Mouse (Mus musculus): ENCODE results near the gene Krt7. TPM values are rescaled to one million over a fixed set of nuclear protein-coding genes. Genes with fewer than 3 reads are reported as not detected.

Gene Krt7
- polyA plus RNA-seq, 1 experiment from 2014 or later: 108 TPM

DNA sequence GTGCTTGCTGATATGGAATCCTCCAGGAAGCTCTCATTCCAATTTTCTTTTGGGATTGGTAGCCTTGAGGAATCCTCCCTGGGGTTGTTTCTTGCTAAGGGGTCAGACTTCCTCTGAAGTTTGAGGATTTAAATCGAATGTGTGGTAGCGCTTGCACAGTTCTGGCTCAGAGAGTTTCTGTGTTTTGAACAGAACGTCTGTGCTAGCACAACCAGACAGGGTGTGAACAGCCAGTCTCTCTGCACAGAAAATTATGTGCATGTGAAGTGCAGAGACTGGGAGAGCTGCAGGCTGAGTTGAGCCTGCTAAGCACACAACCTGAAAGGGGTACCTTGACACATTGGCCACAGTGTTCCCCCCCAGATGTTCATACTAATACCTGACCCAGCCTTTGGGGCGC is 30.0 kb downstream of the Krt7 start:
- Histone ChIP-seq H3K4me3 (ENCODE audit: low read depth, low read length) (no peak overlapping the region), H3K36me3 (ENCODE audit: insufficient read depth) (no peaks in the 10 kb centered on the region), H3K4me2 (no peak overlapping the region), H3K9ac (no peak overlapping the region), H3K27me3 (ENCODE audit: insufficient read depth, low read length) (peaks cover 28% of the 10 kb centered on the region), H3K27ac (ENCODE audit: low read depth) (no peak overlapping the region), H3K4me1 (ENCODE audit: insufficient read depth) (no peaks in the 10 kb centered on the region), H3K9me3 (ENCODE audit: low read depth, low read length) (no peaks in the 10 kb centered on the region)
- 64% methylated on average over 4 of the region's 4 CpGs for WGBS
- no peak for TF ChIP-seq CTCF (IDR thresholded peaks at IDR 0.05; ENCODE audit: low read depth)
- DNase-seq: no peak
- no peak for ATAC-seq (ENCODE audit: insufficient read depth)

DNA sequence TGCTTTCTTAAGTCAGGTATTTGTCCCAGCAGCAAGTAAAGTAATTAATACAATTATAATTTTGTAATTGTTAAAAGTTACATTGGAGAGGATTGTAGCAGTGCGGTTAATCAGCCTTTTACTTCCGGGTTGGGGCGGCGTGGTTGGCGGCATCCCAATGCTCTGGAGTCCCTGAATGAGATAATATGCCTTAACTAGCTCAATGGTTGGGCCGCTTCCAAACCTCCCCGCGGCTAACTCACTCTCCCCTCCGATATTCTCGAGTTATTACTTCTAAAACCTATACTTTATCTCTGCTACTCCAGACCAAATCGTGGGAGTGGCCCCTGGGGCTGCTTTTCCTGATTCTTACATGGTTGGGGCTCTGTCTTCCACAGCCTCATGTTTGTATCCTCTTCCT is 35.7 kb downstream of the Krt7 start:
- no peaks in the 10 kb centered on the region for H3K9me3 ChIP-seq (ENCODE audit: low read depth, low read length)
- H3K36me3 ChIP-seq (ENCODE audit: insufficient read depth): no peaks in the 10 kb centered on the region
- no peak for DNase-seq
- no peak overlapping the region for H3K4me2 ChIP-seq
- H3K9ac ChIP-seq: no peak overlapping the region
- 68% methylated on average over 11 of the region's 11 CpGs for WGBS
- TF ChIP-seq CTCF (IDR thresholded peaks at IDR 0.05; ENCODE audit: low read depth): no peak
- no peak for ATAC-seq (ENCODE audit: insufficient read depth)
- H3K4me1 ChIP-seq (ENCODE audit: insufficient read depth): no peaks in the 10 kb centered on the region
- H3K4me3 ChIP-seq (ENCODE audit: low read depth, low read length): no peak overlapping the region
- H3K27ac ChIP-seq (ENCODE audit: low read depth): no peak overlapping the region
- no peaks in the 10 kb centered on the region for H3K27me3 ChIP-seq (ENCODE audit: insufficient read depth, low read length)

DNA sequence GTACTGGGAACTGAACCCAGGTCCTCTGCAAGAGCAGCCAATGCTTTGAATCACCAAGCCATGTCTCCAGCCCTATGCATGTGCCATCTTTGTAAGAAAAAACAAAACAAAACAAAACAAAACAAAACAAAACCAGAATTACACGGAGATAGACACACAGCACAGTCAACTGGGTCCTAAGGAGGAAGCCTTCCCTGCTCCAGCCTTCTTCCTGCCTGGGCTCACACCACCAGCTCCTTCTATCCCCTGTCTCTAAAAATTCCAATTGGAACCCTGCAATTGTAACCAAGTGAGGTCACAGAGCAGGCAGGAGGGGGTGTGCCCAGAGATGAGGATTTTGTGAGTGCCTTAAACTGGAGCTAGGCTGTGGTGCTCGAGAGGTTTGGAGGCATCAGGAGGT is 36.6 kb downstream of the Krt7 start, which contains the start of gene Krt88:
Gene Krt88, plus strand, starts transcription at position 301 of the 400 bp plus-strand sequence.
- no peaks in the 10 kb centered on the region for H3K27me3 ChIP-seq (ENCODE audit: insufficient read depth, low read length)
- no peak within 1 kb of the TSS for H3K4me2 ChIP-seq
- H3K27ac ChIP-seq (ENCODE audit: low read depth): no peak within 1 kb of the TSS
- no peaks in the 10 kb centered on the region for H3K4me1 ChIP-seq (ENCODE audit: insufficient read depth)
- ATAC-seq (ENCODE audit: insufficient read depth) (no peak), DNase-seq (no peak)
- no peaks in the 10 kb centered on the region for H3K9me3 ChIP-seq (ENCODE audit: low read depth, low read length)
- no peak within 1 kb of the TSS for H3K4me3 ChIP-seq (ENCODE audit: low read depth, low read length)
- no peaks in the 10 kb centered on the region for H3K36me3 ChIP-seq (ENCODE audit: insufficient read depth)
- no peak within 1 kb of the TSS for H3K9ac ChIP-seq
- TF ChIP-seq CTCF (IDR thresholded peaks at IDR 0.05; ENCODE audit: low read depth): no peak
- 68% methylated on average over 2 of the region's 2 CpGs for WGBS

DNA sequence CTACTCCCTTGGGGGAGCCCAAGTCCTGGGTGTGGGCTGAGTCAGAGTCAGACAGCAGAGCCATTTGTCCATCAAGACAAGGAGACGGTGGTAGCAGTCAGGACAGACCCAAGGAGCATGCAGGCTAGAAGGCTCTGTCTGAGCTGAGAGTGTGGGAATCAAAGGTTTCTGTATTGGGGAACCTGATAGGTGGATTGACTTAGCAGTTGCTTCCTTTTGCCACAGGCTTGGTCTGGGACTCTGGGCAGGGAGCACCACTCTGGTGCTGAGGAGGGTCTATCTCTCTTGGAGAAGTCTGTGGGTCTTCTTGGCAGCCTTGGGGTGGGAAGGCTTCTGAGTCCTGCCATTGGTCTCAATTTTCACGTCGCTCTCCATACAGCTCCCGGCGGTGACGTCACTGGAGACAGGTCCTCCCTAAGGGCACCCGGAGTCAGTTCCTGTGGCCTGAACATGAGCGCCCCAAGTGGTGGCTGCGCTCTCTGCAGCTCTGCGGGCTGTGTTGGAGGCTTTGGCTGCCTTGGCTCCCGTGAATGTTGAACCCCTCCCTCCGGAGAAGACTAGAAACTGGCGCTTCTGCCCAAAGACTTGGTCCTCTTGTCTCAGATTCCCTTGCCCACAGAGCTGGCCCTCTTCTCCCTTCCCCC is 42.4 kb downstream of the Krt7 start:
- Histone ChIP-seq H3K27me3 (ENCODE audit: insufficient read depth, low read length) (no peaks in the 10 kb centered on the region), H3K4me1 (ENCODE audit: insufficient read depth) (no peaks in the 10 kb centered on the region), H3K4me2 (no peak overlapping the region), H3K4me3 (ENCODE audit: low read depth, low read length) (no peak overlapping the region), H3K36me3 (ENCODE audit: insufficient read depth) (no peaks in the 10 kb centered on the region), H3K9me3 (ENCODE audit: low read depth, low read length) (peaks cover 6% of the 10 kb centered on the region; the same call in 1 of the 2 replicates), H3K9ac (no peak overlapping the region), H3K27ac (ENCODE audit: low read depth) (no peak overlapping the region)
- WGBS: 5% methylated on average over 13 of the region's 13 CpGs
- DNase-seq (peak; percentile 83), ATAC-seq (ENCODE audit: insufficient read depth) (no peak; the same call in 1 of the 2 replicates)
- TF ChIP-seq CTCF (IDR thresholded peaks at IDR 0.05; ENCODE audit: low read depth): peak; percentile 84

DNA sequence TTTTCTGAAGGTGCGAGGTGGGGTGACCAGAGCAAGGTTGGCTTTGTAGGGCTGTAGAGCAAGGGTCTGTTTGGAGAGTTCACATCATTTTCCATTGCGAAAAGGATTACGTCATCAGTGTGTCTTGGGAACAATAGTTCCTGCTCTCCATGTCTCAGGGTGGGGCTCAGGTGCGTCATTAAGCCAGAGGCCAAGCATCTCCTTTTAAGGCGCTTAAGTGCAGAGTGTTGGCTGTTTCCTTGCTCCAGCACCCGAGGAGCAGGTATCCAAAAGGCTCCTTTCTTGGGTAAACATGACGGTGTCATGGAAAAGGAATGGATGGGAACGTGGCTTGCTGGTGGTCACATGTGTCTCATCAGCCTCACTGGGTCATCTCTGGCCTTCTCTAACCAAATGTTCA is 43.9 kb downstream of the Krt7 start:
- no peak for ATAC-seq (ENCODE audit: insufficient read depth)
- no peak overlapping the region for H3K27ac ChIP-seq (ENCODE audit: low read depth)
- WGBS: 69% methylated on average over 8 of the region's 8 CpGs

DNA sequence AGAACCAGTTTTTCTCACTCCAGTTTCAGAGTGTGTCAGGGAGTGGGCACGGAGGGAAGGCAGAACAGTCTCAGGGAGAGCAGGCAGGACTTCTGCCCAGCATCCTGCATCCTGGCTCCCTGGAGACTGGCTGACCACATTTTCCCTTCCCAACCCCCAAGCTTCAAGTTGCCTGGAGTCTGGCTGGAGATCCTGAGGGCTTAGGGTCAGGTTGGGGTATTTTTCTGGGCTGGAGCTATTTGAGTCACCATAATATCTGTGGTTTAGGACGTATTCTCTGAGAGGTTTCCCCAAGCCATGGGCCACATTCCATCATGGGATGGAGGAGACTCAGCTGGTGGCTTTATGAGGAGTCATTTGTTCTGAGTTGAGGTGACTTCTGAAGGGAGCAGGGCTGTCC is 44.4 kb downstream of the Krt7 start:
- H3K4me1 ChIP-seq (ENCODE audit: insufficient read depth): no peaks in the 10 kb centered on the region
- H3K36me3 ChIP-seq (ENCODE audit: insufficient read depth): no peaks in the 10 kb centered on the region
- H3K4me3 ChIP-seq (ENCODE audit: low read depth, low read length): no peak overlapping the region
- WGBS: 53% methylated on average over 2 of the region's 2 CpGs
- no peak overlapping the region for H3K27ac ChIP-seq (ENCODE audit: low read depth)
- TF ChIP-seq CTCF (IDR thresholded peaks at IDR 0.05; ENCODE audit: low read depth): no peak
- no peak for ATAC-seq (ENCODE audit: insufficient read depth)
- no peak overlapping the region for H3K9ac ChIP-seq
- no peaks in the 10 kb centered on the region for H3K27me3 ChIP-seq (ENCODE audit: insufficient read depth, low read length)
- DNase-seq: no peak
- peaks cover 6% of the 10 kb centered on the region; the same call in 1 of the 2 replicates for H3K9me3 ChIP-seq (ENCODE audit: low read depth, low read length)
- H3K4me2 ChIP-seq: no peak overlapping the region

More for the DNA sequence above, 43.9 kb downstream of the Krt7 start:
- Histone ChIP-seq H3K9me3 (ENCODE audit: low read depth, low read length) (peaks cover 6% of the 10 kb centered on the region; the same call in 1 of the 2 replicates), H3K4me1 (ENCODE audit: insufficient read depth) (no peaks in the 10 kb centered on the region), H3K4me3 (ENCODE audit: low read depth, low read length) (no peak overlapping the region), H3K9ac (no peak overlapping the region), H3K27me3 (ENCODE audit: insufficient read depth, low read length) (no peaks in the 10 kb centered on the region), H3K36me3 (ENCODE audit: insufficient read depth) (no peaks in the 10 kb centered on the region), H3K4me2 (no peak overlapping the region)
- no peak for TF ChIP-seq CTCF (IDR thresholded peaks at IDR 0.05; ENCODE audit: low read depth)
- DNase-seq: no peak

DNA sequence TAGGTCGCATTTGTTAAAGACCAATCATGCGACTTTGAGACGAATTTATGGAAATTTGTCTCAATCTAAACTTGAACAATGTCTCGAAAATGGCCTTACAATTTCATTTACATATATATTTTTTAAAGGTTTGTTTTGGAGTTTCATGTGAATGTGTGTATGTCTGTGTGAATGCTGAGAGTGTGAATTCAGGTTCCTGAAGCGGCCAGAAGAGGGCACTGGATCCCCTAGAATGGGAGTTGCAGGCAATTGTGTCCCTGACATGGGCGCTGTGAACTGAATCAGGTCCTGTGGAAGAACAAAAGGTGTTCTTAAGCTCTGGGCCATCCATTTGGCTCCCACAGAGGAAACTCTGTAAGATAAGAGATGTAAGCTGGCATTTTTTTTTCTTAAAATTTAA is 45.0 kb downstream of the Krt7 start:
- Histone ChIP-seq H3K27ac (ENCODE audit: low read depth) (no peak overlapping the region), H3K27me3 (ENCODE audit: insufficient read depth, low read length) (no peaks in the 10 kb centered on the region), H3K9me3 (ENCODE audit: low read depth, low read length) (peaks cover 6% of the 10 kb centered on the region; the same call in 1 of the 2 replicates), H3K4me2 (no peak overlapping the region), H3K4me3 (ENCODE audit: low read depth, low read length) (no peak overlapping the region), H3K36me3 (ENCODE audit: insufficient read depth) (no peaks in the 10 kb centered on the region), H3K9ac (no peak overlapping the region), H3K4me1 (ENCODE audit: insufficient read depth) (no peaks in the 10 kb centered on the region)
- DNase-seq: no peak
- 88% methylated on average over 6 of the region's 6 CpGs for WGBS
- TF ChIP-seq CTCF (IDR thresholded peaks at IDR 0.05; ENCODE audit: low read depth): no peak
- no peak for ATAC-seq (ENCODE audit: insufficient read depth)

Data from lung, embryonic 14.5 days (tissue).